Mouse (Mus musculus) lung, postnatal 0 days (tissue): ENCODE data around the gene Rad51. TPM values are rescaled to one million over a fixed set of nuclear protein-coding genes. Genes with fewer than 3 reads are reported as not detected.

Source experiments
- ATAC-seq: fragments of 200-750 bp; cut with Nextera tagmentation; 2 replicates; pipeline ENCODE4 v1.8.0; 2017; ENCODE audit warnings: moderate library complexity
- DNase-seq: peaks from one replicate; pipeline ENCODE4 v3.0.0-alpha.2; 2016; ENCODE audit warnings: low spot score
- H3K27ac ChIP-seq: fragments of 300-500 bp; sonication (generic); 2 replicates; pipeline ENCODE4 v1.5.1; 2014; ENCODE audit warnings: antibody characterized with exemption, mild to moderate bottlenecking, low read length, mixed read lengths
- H3K27me3 ChIP-seq: fragments of 300-500 bp; sonication (generic); replicated peaks from 2 replicates; pipeline ENCODE4 v1.6.1; 2014; ENCODE audit warnings: low read length, mixed read lengths; ENCODE audit not compliant: insufficient read depth
- H3K36me3 ChIP-seq: fragments of 300-500 bp; sonication (generic); 2 replicates; pipeline ENCODE4 v1.6.1; 2014; ENCODE audit warnings: low read length, mixed read lengths; ENCODE audit not compliant: insufficient read depth
- H3K4me1 ChIP-seq: fragments of 300-500 bp; sonication (generic); 2 replicates; pipeline ENCODE4 v1.6.1; 2014; ENCODE audit warnings: antibody characterized with exemption, low read depth, low read length, mixed read lengths; ENCODE audit not compliant: insufficient read depth
- H3K4me2 ChIP-seq: fragments of 300-500 bp; sonication (generic); replicated peaks from 2 replicates; pipeline ENCODE4 v1.6.1; 2014; ENCODE audit warnings: low read depth, mild to moderate bottlenecking, low read length, moderate library complexity, mixed read lengths
- H3K4me3 ChIP-seq: fragments of 300-500 bp; sonication (generic); 2 replicates; pipeline ENCODE4 v1.5.1; 2014; ENCODE audit warnings: low read depth, low read length
- H3K9ac ChIP-seq: fragments of 300-500 bp; sonication (generic); replicated peaks from 2 replicates; pipeline ENCODE4 v1.6.1; 2014; ENCODE audit warnings: low read depth, mild to moderate bottlenecking
- H3K9me3 ChIP-seq: fragments of 300-500 bp; sonication (generic); 2 replicates; pipeline ENCODE4 v1.6.1; 2016; ENCODE audit warnings: low read length, mixed read lengths
- CTCF ChIP-seq: IDR thresholded peaks from 2 replicates; pipeline ENCODE4 v1.5.1; 2016; ENCODE audit warnings: antibody characterized with exemption, mild to moderate bottlenecking
- EP300 ChIP-seq: IDR thresholded peaks from 2 replicates; pipeline ENCODE4 v1.6.1; 2016; ENCODE audit warnings: antibody characterized with exemption, mild to moderate bottlenecking, control low read depth
- WGBS: fragments of 180-500 bp; shearing (Covaris S2); extraction: QIAGEN DNeasy Blood & Tissue Kit; methylation state at CpG from one replicate; pipeline ENCODE4 v1.1.7; 2014; 5-methylcytosine and 5-hydroxymethylcytosine counted together
- polyA plus RNA-seq: library from polyadenylated mRNA; unstranded; fragments of >200 nt; fragmentation: Nextera tagmentation; extraction: Ambion mirVana; gene quantifications from 2 replicates; pipeline ENCODE4 v1.2.1, GENCODE M21; 2015

The Rad51 gene
- polyA plus RNA-seq, 1 experiment from 2014 or later, result 4.2 TPM

DNA sequence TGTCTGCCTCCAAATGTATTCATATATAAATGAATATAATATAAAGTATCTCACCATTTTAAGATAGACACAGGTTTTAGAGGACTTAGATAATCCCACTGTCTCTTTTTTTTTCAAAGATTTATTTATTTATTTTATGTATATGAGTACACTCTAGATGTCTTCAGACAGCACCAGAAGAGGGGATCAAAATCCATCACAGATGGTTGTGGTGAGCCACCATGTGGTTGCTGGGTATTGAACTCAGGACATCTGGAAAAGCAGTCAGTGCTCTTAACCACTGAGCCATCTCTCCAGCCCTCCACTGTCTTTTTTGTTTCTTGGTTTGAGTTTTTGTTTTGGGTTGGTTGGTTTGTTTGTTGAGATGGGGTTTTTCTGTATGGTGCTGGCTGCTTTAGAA is 45.2 kb downstream of the Rad51 start:
- Histone ChIP-seq H3K27me3 (no peaks in the 10 kb centered on the region), H3K4me2 (no peak overlapping the region), H3K9me3 (no peaks in the 10 kb centered on the region), H3K36me3 (no peaks in the 10 kb centered on the region), H3K4me1 (no peaks in the 10 kb centered on the region; the same call in 1 of the 2 replicates), H3K4me3 (no peak overlapping the region), H3K27ac (no peak overlapping the region), H3K9ac (no peak overlapping the region)
- no peak for DNase-seq
- TF ChIP-seq EP300, result no peak
- no peak for TF ChIP-seq CTCF
- no peak for ATAC-seq

DNA sequence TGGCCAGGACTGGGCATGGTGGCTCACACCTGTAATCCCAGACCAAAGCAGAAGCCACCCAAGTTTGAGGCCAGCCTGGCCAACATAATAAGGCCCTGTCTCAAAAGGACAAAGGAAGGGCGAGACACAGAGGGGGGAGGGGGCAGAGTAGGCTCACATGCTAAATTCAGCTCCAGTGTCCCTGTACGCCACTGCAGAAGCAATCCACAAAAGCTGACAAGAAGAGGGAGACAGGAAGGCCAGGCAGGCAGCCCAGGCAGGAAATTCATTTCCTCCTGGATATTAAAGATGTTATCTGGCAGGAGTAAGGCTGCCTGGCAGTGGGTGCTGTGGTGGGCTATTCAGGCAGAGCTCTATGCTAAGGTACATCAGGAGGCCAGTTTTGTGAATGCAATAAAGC is 48.7 kb downstream of the Rad51 start:
- Histone ChIP-seq H3K27me3 (no peaks in the 10 kb centered on the region), H3K9me3 (no peaks in the 10 kb centered on the region), H3K4me2 (no peak overlapping the region), H3K36me3 (no peaks in the 10 kb centered on the region), H3K4me3 (no peak overlapping the region), H3K27ac (0 out of 2 replicates have a peak overlapping the region, but pooled peaks have one; percentile 14), H3K4me1 (no peaks in the 10 kb centered on the region), H3K9ac (no peak overlapping the region)
- ATAC-seq (peak; percentile 39), DNase-seq (peak; percentile 41)
- TF ChIP-seq CTCF, result no peak
- peak; percentile 50; the same call in 1 of the 2 replicates for TF ChIP-seq EP300
- whole genome bisulfite sequencing, result 10% methylated on average over 2 of the region's 2 CpGs

- TF ChIP-seq EP300, result no peak
- no peak for TF ChIP-seq CTCF
- H3K9me3 ChIP-seq, result no peaks in the 10 kb centered on the region
- H3K27me3 ChIP-seq, result 0 out of 2 replicates have a peak, but pooled peaks cover 4% of the 10 kb centered on the region
- H3K36me3 ChIP-seq, result no peaks in the 10 kb centered on the region
- no peak overlapping the region for H3K27ac ChIP-seq
- 43% methylated on average over 3 of the region's 3 CpGs for WGBS
- DNase-seq (no peak), ATAC-seq (no peak)
- H3K4me1 ChIP-seq, result peaks cover 11% of the 10 kb centered on the region; the same call in 1 of the 2 replicates
- H3K4me3 ChIP-seq, result no peak overlapping the region
- H3K4me2 ChIP-seq, result no peak overlapping the region
- no peak overlapping the region for H3K9ac ChIP-seq
Observed at GRCm38 (mm10) chr2:119163135-119163534, 50.5 kb downstream of the Rad51 start.

GRCm38 (mm10) chr2:119163999-119164398 is 51.4 kb downstream of the Rad51 start:
- Histone ChIP-seq H3K4me2 (no peak overlapping the region), H3K9me3 (no peaks in the 10 kb centered on the region), H3K4me1 (peaks cover 11% of the 10 kb centered on the region; the same call in 1 of the 2 replicates), H3K27ac (no peak overlapping the region), H3K9ac (no peak overlapping the region), H3K4me3 (no peak overlapping the region), H3K36me3 (no peaks in the 10 kb centered on the region), H3K27me3 (0 out of 2 replicates have a peak, but pooled peaks cover 5% of the 10 kb centered on the region)
- TF ChIP-seq EP300 (no peak), CTCF (no peak)
- ATAC-seq (no peak), DNase-seq (no peak)
- WGBS, result 78% methylated on average over 4 of the region's 4 CpGs

GRCm38 (mm10) chr2:119165401-119165800 is 52.8 kb downstream of the Rad51 start:
- H3K9ac ChIP-seq, result no peak overlapping the region
- ATAC-seq (no peak), DNase-seq (no peak)
- TF ChIP-seq CTCF, result no peak
- TF ChIP-seq EP300, result no peak
- no peaks in the 10 kb centered on the region for H3K36me3 ChIP-seq
- H3K4me3 ChIP-seq, result no peak overlapping the region
- H3K4me2 ChIP-seq, result no peak overlapping the region
- 0 out of 2 replicates have a peak, but pooled peaks cover 5% of the 10 kb centered on the region for H3K27me3 ChIP-seq
- H3K9me3 ChIP-seq, result no peaks in the 10 kb centered on the region
- peaks cover 11% of the 10 kb centered on the region; the same call in 1 of the 2 replicates for H3K4me1 ChIP-seq
- H3K27ac ChIP-seq, result no peak overlapping the region

DNA sequence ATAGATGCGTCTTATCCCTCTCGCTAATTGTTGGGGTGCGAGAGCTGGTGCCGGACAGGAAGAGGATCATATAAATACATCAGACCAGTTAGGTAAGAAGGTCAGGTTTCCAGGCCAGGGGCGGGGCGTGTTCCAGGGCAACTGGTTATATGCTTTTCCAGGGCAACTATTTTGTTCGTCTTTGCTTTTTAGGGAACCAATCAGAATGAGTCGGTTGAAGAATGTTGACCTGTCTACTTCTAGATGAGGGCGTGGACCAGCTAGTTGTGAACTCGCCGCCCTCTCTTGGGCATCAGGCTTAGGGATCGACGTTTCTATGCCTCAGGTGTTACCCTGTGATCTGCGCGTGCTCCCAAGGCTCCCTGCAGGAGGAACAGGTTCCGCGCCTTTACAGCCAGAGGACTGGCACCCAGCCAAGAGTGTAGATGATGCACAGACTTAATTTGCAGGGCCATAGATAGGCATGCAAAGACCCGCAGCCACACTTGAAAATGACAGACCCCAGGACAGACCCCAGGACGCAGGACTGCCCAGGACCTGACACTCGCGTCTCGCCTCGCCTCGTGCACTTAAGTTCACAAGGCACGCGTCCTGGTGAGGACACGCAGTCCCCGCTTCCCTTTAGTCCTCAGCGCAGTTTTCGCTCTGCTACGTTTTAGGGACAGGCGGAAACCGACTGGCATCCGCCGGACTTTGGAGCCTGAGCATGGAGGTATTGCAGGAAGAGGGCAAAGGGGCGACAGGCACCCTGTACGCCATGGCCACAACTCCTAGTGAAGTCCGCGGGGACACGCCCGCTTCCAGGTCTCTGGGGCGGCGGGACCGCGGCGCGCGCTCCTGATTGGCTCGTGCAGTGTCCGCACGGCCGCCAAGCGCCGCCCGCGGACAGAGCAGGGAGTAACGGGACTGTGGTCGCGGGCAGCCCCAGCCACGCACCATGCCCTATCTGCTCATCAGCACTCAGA is 54.6 kb downstream of the Rad51 start, which contains the start of gene Gchfr:
Gene Gchfr (plus strand): TSS at position 873 of the 965 bp plus-strand sequence.
- Histone ChIP-seq H3K9me3 (no peaks in the 10 kb centered on the region), H3K27me3 (0 out of 2 replicates have a peak, but pooled peaks cover 5% of the 10 kb centered on the region), H3K4me3 (peak within 1 kb of the TSS; percentile 46), H3K36me3 (no peaks in the 10 kb centered on the region), H3K4me1 (peaks cover 11% of the 10 kb centered on the region; the same call in 1 of the 2 replicates), H3K4me2 (peak within 1 kb of the TSS; percentile 84), H3K27ac (no peak within 1 kb of the TSS), H3K9ac (peak within 1 kb of the TSS; percentile 36)
- ATAC-seq (peak; percentile 89), DNase-seq (peak; percentile 83)
- under 1% methylated on average over 56 of the region's 60 CpGs for WGBS
- no peak for TF ChIP-seq EP300
- peak; percentile 54 for TF ChIP-seq CTCF
